Mouse (Mus musculus): ENCODE measurements at regions not wholly inside any gene's neighbourhood (a gene's known extent, or its start where the extent isn't known, plus 50 kb on each side); places are given as distances from the start of the nearest gene placed in this dataset.

DNA sequence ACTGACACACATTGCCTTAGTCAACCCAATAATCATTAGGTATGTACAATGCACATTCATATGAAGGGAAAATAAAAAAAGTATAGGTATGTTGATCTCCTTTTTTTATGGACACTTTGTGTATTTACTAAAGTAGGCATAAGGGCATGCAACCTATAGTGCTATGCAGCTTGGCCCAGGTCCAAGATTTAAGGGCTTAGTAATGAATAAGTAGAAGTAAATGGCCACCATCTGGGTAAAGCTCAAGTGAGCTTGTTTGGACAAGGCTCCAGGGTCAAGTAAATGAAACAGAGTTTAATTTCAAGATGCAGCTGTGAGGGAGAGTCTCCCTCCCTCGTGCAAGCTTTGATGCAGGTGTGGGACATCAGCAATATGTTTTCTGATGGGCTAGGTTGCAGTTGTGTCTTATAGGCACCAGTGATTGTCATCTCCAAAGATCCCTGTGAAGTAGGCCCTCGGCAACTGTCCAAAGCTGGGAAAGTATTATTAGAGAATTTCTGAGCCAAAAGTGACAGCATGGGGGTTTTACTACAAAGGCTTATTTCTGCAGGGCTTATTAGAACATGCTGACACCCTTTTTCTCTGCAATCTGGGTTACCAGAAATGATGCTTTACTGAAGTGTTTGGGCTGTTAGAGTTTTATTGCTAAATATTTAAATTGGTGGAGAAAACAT, 1030.5 kb upstream of the Cdh8 start:
- 59% methylated on average over 2 of the region's 2 CpGs for WGBS

More for the DNA sequence above, 1030.5 kb upstream of the Cdh8 start:
- Histone ChIP-seq H3K27me3 (ENCODE audit: control insufficient read depth, insufficient read depth, low read length) (no peaks in the 10 kb centered on the region), H3K27ac (ENCODE audit: low read depth, low read length) (no peak overlapping the region), H3K9me3 (ENCODE audit: control insufficient read depth, low read length) (no peaks in the 10 kb centered on the region), H3K4me3 (ENCODE audit: low read depth, low read length) (no peak overlapping the region), H3K36me3 (ENCODE audit: control insufficient read depth, insufficient read depth, low read length) (no peaks in the 10 kb centered on the region), H3K4me1 (ENCODE audit: control insufficient read depth, insufficient read depth, low read length) (no peaks in the 10 kb centered on the region), H3K4me2 (ENCODE audit: low read depth) (no peak overlapping the region), H3K9ac (ENCODE audit: low read length) (no peak overlapping the region)
- ATAC-seq (ENCODE audit: insufficient read depth, low FRiP score, low TSS enrichment) = no peak
- no peak for DNase-seq (ENCODE audit: low spot score)
